Mouse (Mus musculus) left cerebral cortex, adult 2 months (tissue): ENCODE data around the gene Cebpa. TPM values are rescaled to one million over a fixed set of nuclear protein-coding genes. Genes with fewer than 3 reads are reported as not detected.

Experiments used
- DNase-seq, 2 experiments: peaks; one replicate each; pipeline ENCODE4 v3.0.0; 2021 to 2022; ENCODE audit warnings: low spot score in 2 of 2, mixed read lengths in 1 of 2; ENCODE audit errors: extremely low spot score in 1 of 2
- H3K27ac ChIP-seq: fragments of 200-600 bp; 2 replicates; pipeline ENCODE4 v1.8.1; 2022
- H3K4me3 ChIP-seq: fragments of 200-600 bp; 2 replicates; pipeline ENCODE4 v1.8.1; 2022
- CTCF ChIP-seq: fragments of 200-600 bp; IDR thresholded peaks from 2 replicates; pipeline ENCODE4 v1.8.1; 2022; ENCODE audit warnings: antibody characterized with exemption, mild to moderate bottlenecking, moderate library complexity
- intact Hi-C: fragments of 180-260 bp; cut with DNase I; formaldehyde crosslinking; loops from one replicate; pipeline ENCODE4 v1.15.1; 2025
- long read RNA-seq, 2 experiments: library from polyadenylated mRNA; stranded (forward); transcript quantifications; one replicate each; pipeline ENCODE4 v2.0.0; 2021; ENCODE audit warnings: borderline mapping rate in 2 of 2
- total RNA-seq, 2 experiments: library from RNA; stranded (reverse); gene quantifications; 2 replicates each; pipeline ENCODE4 v1.2.3; 2021

Cebpa gene
- 10 to 100 TPM; 10.3 to 11.4 TPM for total RNA-seq
- long read RNA-seq, experiment 1, transcript Cebpa-201 (1 exons, 2,626 nt) = major isoform, 9 of 9 reads
- long read RNA-seq, experiment 1, partial matches to known transcripts = 0 of 9 reads
- long read RNA-seq, experiment 1, other reads (novel, unspliced or antisense) = 0 of 9 reads
- long read RNA-seq, experiment 2, transcript Cebpa-201 (1 exons, 2,626 nt) = major isoform, 9 of 9 reads
- long read RNA-seq, experiment 2, partial matches to known transcripts = 0 of 9 reads
- long read RNA-seq, experiment 2, other reads (novel, unspliced or antisense) = 0 of 9 reads

GRCm38 (mm10) chr7:35118841-35119413 lies at the start of gene Cebpa:
Gene Cebpa (plus strand): TSS chr7:35119293.
- DNase-seq = peak; percentile 92
- intact Hi-C loops = loop anchor here (1.0 to 5.0 kb wide), 4 partner anchors 50 to 447 kb away; partner anchors contain the start of gene Cebpg
- Histone ChIP-seq H3K27ac (peak within 1 kb of the TSS; percentile 65), H3K4me3 (peak within 1 kb of the TSS; percentile 66)
- TF ChIP-seq CTCF = peak; percentile 80

GRCm38 (mm10) chr7:35076645-35077044 lies 42.4 kb upstream of the Cebpa start:
- Histone ChIP-seq H3K27ac (no peak overlapping the region), H3K4me3 (no peak overlapping the region)
- no peak for DNase-seq
- no peak for TF ChIP-seq CTCF
- intact Hi-C loops = no loop called here

GRCm38 (mm10) chr7:35080843-35081338 lies 38.2 kb upstream of the Cebpa start:
- no peak for DNase-seq
- peak overlapping the region; percentile 1 for H3K27ac ChIP-seq
- no peak for TF ChIP-seq CTCF
- no peak overlapping the region for H3K4me3 ChIP-seq
- intact Hi-C loops = no loop called here

- H3K4me3 ChIP-seq = no peak overlapping the region
- intact Hi-C loops = no loop called here
- no peak for DNase-seq
- peak overlapping the region; percentile 1 for H3K27ac ChIP-seq
- no peak for TF ChIP-seq CTCF
Measured at GRCm38 (mm10) chr7:35081406-35082104, 37.5 kb upstream of the Cebpa start.

GRCm38 (mm10) chr7:35084565-35085360 lies 34.3 kb upstream of the Cebpa start:
- Histone ChIP-seq H3K4me3 (no peak overlapping the region), H3K27ac (no peak overlapping the region)
- TF ChIP-seq CTCF = no peak
- DNase-seq = no peak
- intact Hi-C loops = loop anchor here (5.0 kb wide), 1 partner anchor 57 kb away; no protein-coding TSS in a partner anchor

GRCm38 (mm10) chr7:35086271-35086861 lies 32.7 kb upstream of the Cebpa start:
- peak overlapping the region; percentile 35 for H3K4me3 ChIP-seq
- intact Hi-C loops = loop anchor here (2.0 to 5.0 kb wide), 2 partner anchors 30 to 59 kb away; partner anchors contain the start of gene Cebpg
- peak; percentile 27 for TF ChIP-seq CTCF
- peak; percentile 29 to 46 for DNase-seq
- no peak overlapping the region for H3K27ac ChIP-seq

GRCm38 (mm10) chr7:35090550-35090949 lies 28.5 kb upstream of the Cebpa start:
- H3K27ac ChIP-seq = no peak overlapping the region
- no peak overlapping the region for H3K4me3 ChIP-seq

GRCm38 (mm10) chr7:35094975-35095678 lies 24.0 kb upstream of the Cebpa start:
- no peak for TF ChIP-seq CTCF
- Histone ChIP-seq H3K4me3 (no peak overlapping the region), H3K27ac (no peak overlapping the region)
- no peak for DNase-seq
- intact Hi-C loops = no loop called here

More at GRCm38 (mm10) chr7:35090550-35090949, 28.5 kb upstream of the Cebpa start:
- TF ChIP-seq CTCF = no peak
- no peak for DNase-seq
- intact Hi-C loops = no loop called here

GRCm38 (mm10) chr7:35098777-35099176 lies 20.3 kb upstream of the Cebpa start:
- intact Hi-C loops = no loop called here
- Histone ChIP-seq H3K4me3 (no peak overlapping the region), H3K27ac (no peak overlapping the region)
- no peak for DNase-seq
- TF ChIP-seq CTCF = no peak

GRCm38 (mm10) chr7:35099528-35099927 lies 19.6 kb upstream of the Cebpa start:
- Histone ChIP-seq H3K4me3 (no peak overlapping the region), H3K27ac (no peak overlapping the region)
- no peak for TF ChIP-seq CTCF
- DNase-seq = no peak
- intact Hi-C loops = no loop called here
